Mouse (Mus musculus): ENCODE results near the gene Frmpd1. TPM values are rescaled to one million over a fixed set of nuclear protein-coding genes. Genes with fewer than 3 reads are reported as not detected.

Frmpd1 gene
- polyA plus RNA-seq, 1 experiment: 4.5 TPM

DNA sequence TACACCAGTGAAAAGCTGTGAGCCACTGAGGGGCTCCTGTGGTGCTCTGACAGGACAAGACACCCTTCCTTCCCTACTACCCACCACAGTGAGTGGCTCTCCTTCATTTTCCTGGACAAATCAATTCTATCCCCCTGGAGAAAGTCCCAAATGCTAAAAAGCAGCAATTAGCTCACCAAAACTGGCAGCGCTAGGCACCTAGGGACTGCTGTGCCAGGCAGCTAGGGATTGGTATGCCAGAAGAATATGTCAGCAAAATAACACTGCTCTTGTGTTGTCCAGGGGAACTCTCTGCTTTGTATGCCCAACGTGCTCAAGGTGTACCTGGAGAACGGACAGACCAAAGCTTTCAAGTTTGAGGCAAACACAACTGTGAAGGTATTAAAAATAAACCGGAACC is 76.9 kb downstream of the Frmpd1 start:
- no peaks in the 10 kb centered on the region for H3K36me3 ChIP-seq (ENCODE audit: control insufficient read depth, insufficient read depth, low read length, poor library complexity, severe bottlenecking)
- no peak overlapping the region for H3K27ac ChIP-seq (ENCODE audit: insufficient read depth, low read length)
- no peaks in the 10 kb centered on the region for H3K27me3 ChIP-seq (ENCODE audit: control insufficient read depth, insufficient read depth, low read length, poor library complexity, severe bottlenecking)
- H3K9me3 ChIP-seq (replicated peaks; ENCODE audit: control insufficient read depth, insufficient read depth, low read length, poor library complexity, severe bottlenecking): no peaks in the 10 kb centered on the region
- no peaks in the 10 kb centered on the region for H3K4me1 ChIP-seq (ENCODE audit: control insufficient read depth, insufficient read depth, low read length)
- H3K4me3 ChIP-seq (ENCODE audit: low read depth, low read length): no peak overlapping the region
- H3K9ac ChIP-seq (ENCODE audit: low read depth, poor library complexity, severe bottlenecking): no peak overlapping the region
- TF ChIP-seq EP300 (IDR thresholded peaks at IDR 0.05; ENCODE audit: insufficient read depth, low read depth, low read length) (no peak), CTCF (IDR thresholded peaks at IDR 0.05; ENCODE audit: low read depth, low read length) (no peak), POLR2A (IDR thresholded peaks at IDR 0.05; ENCODE audit: insufficient read depth, low read length) (no peak)

DNA sequence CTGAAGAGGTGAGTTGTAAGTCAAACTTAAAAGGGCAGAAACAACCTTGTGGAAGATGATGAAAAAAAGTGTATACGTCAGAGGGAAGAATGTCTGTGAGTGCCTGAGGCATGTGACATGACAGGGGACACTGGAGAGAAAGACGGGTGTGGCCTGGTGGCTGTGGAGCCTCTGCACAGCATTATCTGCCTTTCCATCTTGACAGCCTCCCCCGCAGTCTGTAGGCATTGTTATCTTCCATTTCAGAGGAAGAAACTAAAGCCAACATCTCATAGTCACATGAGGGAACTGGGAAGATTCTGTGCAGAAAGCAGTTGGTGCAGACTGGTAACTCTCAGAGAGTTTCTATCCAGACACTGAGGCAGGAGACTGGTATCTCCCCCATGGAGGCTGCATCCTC is 83.2 kb downstream of the Frmpd1 start:
- Histone ChIP-seq H3K9ac (ENCODE audit: low read depth, poor library complexity, severe bottlenecking) (no peak overlapping the region), H3K27ac (ENCODE audit: insufficient read depth, low read length) (no peak overlapping the region), H3K4me1 (ENCODE audit: control insufficient read depth, insufficient read depth, low read length) (no peaks in the 10 kb centered on the region), H3K4me3 (ENCODE audit: low read depth, low read length) (no peak overlapping the region), H3K27me3 (ENCODE audit: control insufficient read depth, insufficient read depth, low read length, poor library complexity, severe bottlenecking) (no peaks in the 10 kb centered on the region), H3K9me3 (replicated peaks; ENCODE audit: control insufficient read depth, insufficient read depth, low read length, poor library complexity, severe bottlenecking) (no peaks in the 10 kb centered on the region), H3K36me3 (ENCODE audit: control insufficient read depth, insufficient read depth, low read length, poor library complexity, severe bottlenecking) (no peaks in the 10 kb centered on the region)
- no peak for TF ChIP-seq POLR2A (IDR thresholded peaks at IDR 0.05; ENCODE audit: insufficient read depth, low read length)
- no peak for TF ChIP-seq CTCF (IDR thresholded peaks at IDR 0.05; ENCODE audit: low read depth, low read length)

DNA sequence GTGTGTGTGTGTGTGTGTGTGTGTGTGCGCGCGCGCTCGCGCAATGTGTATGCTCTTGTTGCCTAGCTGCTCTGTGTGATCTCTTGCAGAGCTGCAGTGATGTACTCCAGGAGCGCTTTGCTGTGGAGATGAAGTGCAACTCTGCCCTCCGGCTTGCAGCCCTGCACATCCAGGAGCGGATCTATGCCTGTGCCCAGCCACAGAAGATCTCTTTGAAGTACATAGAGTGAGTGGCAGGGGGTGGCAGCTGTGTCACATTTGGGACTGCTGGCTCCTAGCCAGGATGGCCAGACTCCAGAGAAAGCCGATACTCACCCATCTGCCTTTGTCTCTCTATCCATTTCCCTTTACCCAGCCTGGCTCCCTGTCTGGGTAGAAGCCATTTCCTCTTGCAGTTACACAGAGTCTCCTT is 86.4 kb downstream of the Frmpd1 start:
- Histone ChIP-seq H3K4me1 (ENCODE audit: control insufficient read depth, insufficient read depth, low read length) (no peaks in the 10 kb centered on the region), H3K36me3 (ENCODE audit: control insufficient read depth, insufficient read depth, low read length, poor library complexity, severe bottlenecking) (no peaks in the 10 kb centered on the region), H3K9ac (ENCODE audit: low read depth, poor library complexity, severe bottlenecking) (no peak overlapping the region), H3K9me3 (replicated peaks; ENCODE audit: control insufficient read depth, insufficient read depth, low read length, poor library complexity, severe bottlenecking) (no peaks in the 10 kb centered on the region), H3K4me3 (ENCODE audit: low read depth, low read length) (no peak overlapping the region), H3K27ac (ENCODE audit: insufficient read depth, low read length) (no peak overlapping the region), H3K27me3 (ENCODE audit: control insufficient read depth, insufficient read depth, low read length, poor library complexity, severe bottlenecking) (no peaks in the 10 kb centered on the region)
- no peak for TF ChIP-seq CTCF (IDR thresholded peaks at IDR 0.05; ENCODE audit: low read depth, low read length)
- TF ChIP-seq EP300 (IDR thresholded peaks at IDR 0.05; ENCODE audit: insufficient read depth, low read depth, low read length): no peak
- no peak for TF ChIP-seq POLR2A (IDR thresholded peaks at IDR 0.05; ENCODE audit: insufficient read depth, low read length)

DNA sequence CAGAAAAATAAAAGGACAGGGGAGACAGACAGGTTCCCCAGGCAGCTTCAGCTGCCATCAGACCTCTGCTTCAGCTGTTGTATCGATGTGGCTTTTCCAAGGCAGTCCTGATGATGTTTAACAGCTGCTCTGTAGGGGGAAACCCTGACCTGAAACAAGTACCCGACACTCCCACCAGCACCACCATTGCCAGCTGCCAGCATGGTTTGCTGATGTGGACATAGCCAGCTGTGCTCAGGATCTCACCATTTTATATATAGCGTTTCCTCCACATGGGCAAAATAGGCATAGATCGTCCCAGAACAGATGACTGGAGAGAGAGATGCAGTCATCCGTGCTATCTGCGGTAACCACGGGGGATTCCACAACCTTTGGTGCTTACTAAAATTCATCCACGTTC is 91.1 kb downstream of the Frmpd1 start:
- H3K27ac ChIP-seq (ENCODE audit: insufficient read depth, low read length): no peak overlapping the region
- TF ChIP-seq POLR2A (IDR thresholded peaks at IDR 0.05; ENCODE audit: insufficient read depth, low read length) (no peak), CTCF (IDR thresholded peaks at IDR 0.05; ENCODE audit: low read depth, low read length) (no peak), EP300 (IDR thresholded peaks at IDR 0.05; ENCODE audit: insufficient read depth, low read depth, low read length) (no peak)
- no peaks in the 10 kb centered on the region for H3K36me3 ChIP-seq (ENCODE audit: control insufficient read depth, insufficient read depth, low read length, poor library complexity, severe bottlenecking)
- H3K4me1 ChIP-seq (ENCODE audit: control insufficient read depth, insufficient read depth, low read length): no peaks in the 10 kb centered on the region
- no peaks in the 10 kb centered on the region for H3K27me3 ChIP-seq (ENCODE audit: control insufficient read depth, insufficient read depth, low read length, poor library complexity, severe bottlenecking)
- no peaks in the 10 kb centered on the region for H3K9me3 ChIP-seq (replicated peaks; ENCODE audit: control insufficient read depth, insufficient read depth, low read length, poor library complexity, severe bottlenecking)
- H3K9ac ChIP-seq (ENCODE audit: low read depth, poor library complexity, severe bottlenecking): no peak overlapping the region
- no peak overlapping the region for H3K4me3 ChIP-seq (ENCODE audit: low read depth, low read length)

DNA sequence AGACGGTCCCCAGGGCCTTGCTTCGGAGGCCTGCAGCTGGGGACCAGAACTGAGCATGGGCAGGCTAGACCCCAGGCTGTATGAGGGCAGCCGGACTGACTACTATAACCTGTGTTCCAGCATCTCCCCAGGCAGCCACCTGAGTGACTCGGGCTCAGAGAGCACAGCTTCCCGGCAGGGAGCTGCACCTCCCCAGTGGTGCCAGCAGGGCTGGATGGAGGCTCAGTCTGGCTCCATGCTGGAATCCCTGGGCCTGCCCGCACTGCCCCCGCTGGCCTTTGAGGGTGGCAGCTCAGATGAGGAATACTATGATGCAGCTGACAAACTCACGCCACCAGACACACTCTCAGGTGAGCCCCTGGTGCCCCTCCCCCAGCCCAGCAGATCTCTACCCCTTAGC is 94.6 kb downstream of the Frmpd1 start:
- Histone ChIP-seq H3K4me1 (ENCODE audit: control insufficient read depth, insufficient read depth, low read length) (no peaks in the 10 kb centered on the region), H3K27ac (ENCODE audit: insufficient read depth, low read length) (no peak overlapping the region), H3K27me3 (ENCODE audit: control insufficient read depth, insufficient read depth, low read length, poor library complexity, severe bottlenecking) (no peaks in the 10 kb centered on the region), H3K9me3 (replicated peaks; ENCODE audit: control insufficient read depth, insufficient read depth, low read length, poor library complexity, severe bottlenecking) (no peaks in the 10 kb centered on the region), H3K9ac (ENCODE audit: low read depth, poor library complexity, severe bottlenecking) (no peak overlapping the region), H3K4me3 (ENCODE audit: low read depth, low read length) (no peak overlapping the region), H3K36me3 (ENCODE audit: control insufficient read depth, insufficient read depth, low read length, poor library complexity, severe bottlenecking) (no peaks in the 10 kb centered on the region)
- TF ChIP-seq POLR2A (IDR thresholded peaks at IDR 0.05; ENCODE audit: insufficient read depth, low read length) (no peak), CTCF (IDR thresholded peaks at IDR 0.05; ENCODE audit: low read depth, low read length) (no peak), EP300 (IDR thresholded peaks at IDR 0.05; ENCODE audit: insufficient read depth, low read depth, low read length) (no peak)

DNA sequence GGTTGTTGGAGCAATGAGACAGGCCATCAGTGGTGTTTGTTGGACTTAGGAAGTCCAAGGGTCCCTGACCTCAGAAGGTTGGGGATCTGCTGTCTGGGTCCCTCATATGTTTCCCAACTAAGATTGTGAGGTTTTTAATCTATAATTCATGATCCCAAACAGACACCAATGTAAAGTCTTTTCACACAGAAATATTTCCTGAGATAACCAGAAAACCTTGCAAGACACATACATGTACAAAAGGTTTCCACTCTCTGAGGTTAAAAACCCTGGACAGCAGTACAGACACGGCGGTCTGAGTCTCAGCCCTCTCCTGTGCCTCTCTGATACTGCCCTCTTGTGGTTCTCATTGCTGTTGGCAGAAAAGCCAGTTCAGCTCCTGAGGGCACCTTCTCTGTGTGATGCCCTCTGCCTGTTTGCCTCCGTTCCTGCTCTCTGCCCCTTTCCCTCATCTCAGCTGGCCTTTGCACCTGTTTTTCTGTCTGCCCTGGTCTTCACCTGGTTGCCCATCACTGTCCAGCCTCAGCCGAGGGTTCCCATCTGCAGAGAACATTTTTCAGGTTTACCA is 95.4 kb downstream of the Frmpd1 start:
- no peaks in the 10 kb centered on the region for H3K36me3 ChIP-seq (ENCODE audit: control insufficient read depth, insufficient read depth, low read length, poor library complexity, severe bottlenecking)
- TF ChIP-seq EP300 (IDR thresholded peaks at IDR 0.05; ENCODE audit: insufficient read depth, low read depth, low read length): 0 out of 2 replicates have a peak, but pooled peaks have one; percentile 6
- no peak for TF ChIP-seq POLR2A (IDR thresholded peaks at IDR 0.05; ENCODE audit: insufficient read depth, low read length)
- TF ChIP-seq CTCF (IDR thresholded peaks at IDR 0.05; ENCODE audit: low read depth, low read length): peak; percentile 90
- no peak overlapping the region for H3K9ac ChIP-seq (ENCODE audit: low read depth, poor library complexity, severe bottlenecking)
- no peak overlapping the region for H3K4me3 ChIP-seq (ENCODE audit: low read depth, low read length)
- peaks cover 3% of the 10 kb centered on the region for H3K4me1 ChIP-seq (ENCODE audit: control insufficient read depth, insufficient read depth, low read length)
- no peak overlapping the region for H3K27ac ChIP-seq (ENCODE audit: insufficient read depth, low read length)
- H3K9me3 ChIP-seq (replicated peaks; ENCODE audit: control insufficient read depth, insufficient read depth, low read length, poor library complexity, severe bottlenecking): no peaks in the 10 kb centered on the region
- no peaks in the 10 kb centered on the region for H3K27me3 ChIP-seq (ENCODE audit: control insufficient read depth, insufficient read depth, low read length, poor library complexity, severe bottlenecking)

Data from ES-Bruce4 (cell line).